7 mouse cellular contexts compared by ENCODE assay signal in the genomic region with DNA sequence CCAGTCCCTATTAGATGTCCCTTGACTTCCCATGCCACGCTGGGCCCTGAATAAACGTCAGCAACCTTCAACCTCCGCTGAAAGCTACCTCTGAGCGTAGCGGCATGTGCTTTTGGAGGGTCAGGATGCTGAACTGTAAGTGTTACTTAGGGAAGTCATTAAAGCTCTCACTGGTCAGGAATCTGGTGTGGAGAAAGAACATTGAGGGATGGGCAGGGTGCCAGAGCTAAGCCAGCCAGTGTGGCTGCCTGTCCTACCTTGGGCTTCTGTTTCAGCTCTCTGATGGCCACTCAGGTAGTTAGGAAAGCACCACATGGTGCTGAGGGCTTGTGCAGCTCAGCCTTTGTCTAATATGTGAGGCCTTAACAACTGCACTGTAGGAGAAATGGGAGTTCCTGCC. TPM values are rescaled to one million over a fixed set of nuclear protein-coding genes. Genes with fewer than 3 reads are reported as not detected.
A peak's percentile ranks its signal among the peaks of the same experiment; 100 is the strongest.
DNase-seq lines count a peak whose midpoint lies in the region; ATAC-seq and TF ChIP-seq lines count a peak whose summit lies in the region.

No protein-coding gene starts in this region.

- TF ChIP-seq POLR2A in kidney, adult 2 months (IDR thresholded peaks at IDR 0.05; ENCODE audit: low read depth, low read length), result no peak
- TF ChIP-seq POLR2A in ES-Bruce4 (IDR thresholded peaks at IDR 0.05; ENCODE audit: insufficient read depth, low read length), result no peak

- DNase-seq in kidney, adult 2 months, result peak; percentile 40
- no peak for DNase-seq in kidney, adult 8-10 months
- peak; percentile 53 for DNase-seq in NIH3T3 (ENCODE audit: low read depth)
- no peak for DNase-seq in frontal cortex, postnatal 36 days (ENCODE audit: low spot score in 2 of 2)
- no peak for DNase-seq in adrenal gland, adult 8-10 months

- H3K27me3 ChIP-seq in kidney, adult 2 months (replicated peaks; ENCODE audit: control insufficient read depth, insufficient read depth, low read length), result no peaks in the 10 kb centered on the region
- H3K27me3 ChIP-seq in ES-Bruce4 (ENCODE audit: control insufficient read depth, insufficient read depth, low read length, poor library complexity, severe bottlenecking), result no peaks in the 10 kb centered on the region
- H3K27me3 ChIP-seq in liver, embryonic 12.5 days (replicated peaks), result no peaks in the 10 kb centered on the region

- no peak for TF ChIP-seq CTCF in kidney, adult 2 months (conservative IDR thresholded peaks at IDR 0.05; ENCODE audit: insufficient read depth, insufficient read length, low read depth, low read length)
- TF ChIP-seq CTCF in ES-Bruce4 (IDR thresholded peaks at IDR 0.05; ENCODE audit: low read depth, low read length), result no peak

- no peaks in the 10 kb centered on the region for H3K9me3 ChIP-seq in ES-Bruce4 (replicated peaks; ENCODE audit: control insufficient read depth, insufficient read depth, low read length, poor library complexity, severe bottlenecking)
- H3K9me3 ChIP-seq in liver, embryonic 12.5 days (replicated peaks), result no peaks in the 10 kb centered on the region

- H3K4me1 ChIP-seq in kidney, adult 2 months (ENCODE audit: control insufficient read depth, insufficient read depth, low read length), result peaks cover 20% of the 10 kb centered on the region; the same call in 1 of the 2 replicates
- no peaks in the 10 kb centered on the region for H3K4me1 ChIP-seq in ES-Bruce4 (ENCODE audit: control insufficient read depth, insufficient read depth, low read length)
- peaks cover 89% of the 10 kb centered on the region for H3K4me1 ChIP-seq in liver, embryonic 12.5 days

- no peak for TF ChIP-seq EP300 in ES-Bruce4 (IDR thresholded peaks at IDR 0.05; ENCODE audit: insufficient read depth, low read depth, low read length)

- H3K4me3 ChIP-seq in kidney, adult 2 months (ENCODE audit: insufficient read depth, low read depth, low read length), result no peak overlapping the region
- H3K4me3 ChIP-seq in ES-Bruce4 (ENCODE audit: low read depth, low read length), result peak overlapping the region; percentile 55
- H3K4me3 ChIP-seq in liver, embryonic 12.5 days, result peak overlapping the region; percentile 87

- H3K4me2 ChIP-seq in liver, embryonic 12.5 days, result peak overlapping the region; percentile 75

- no peaks in the 10 kb centered on the region for H3K36me3 ChIP-seq in kidney, adult 2 months (ENCODE audit: control insufficient read depth, insufficient read depth, low read length)
- peaks cover 33% of the 10 kb centered on the region for H3K36me3 ChIP-seq in ES-Bruce4 (ENCODE audit: control insufficient read depth, insufficient read depth, low read length, poor library complexity, severe bottlenecking)
- peaks cover 71% of the 10 kb centered on the region for H3K36me3 ChIP-seq in liver, embryonic 12.5 days

- 0 out of 2 replicates have a peak overlapping the region, but pooled peaks have one; percentile 84 for H3K9ac ChIP-seq in ES-Bruce4 (ENCODE audit: low read depth, poor library complexity, severe bottlenecking)
- peak overlapping the region; percentile 97 for H3K9ac ChIP-seq in liver, embryonic 12.5 days

- no peak for ATAC-seq in liver, embryonic 12.5 days

- WGBS in kidney, adult 2 months, result 49% methylated on average over 5 of the region's 5 CpGs
- 87% methylated on average over 5 of the region's 5 CpGs for WGBS in liver, embryonic 12.5 days (ENCODE audit: insufficient replicate concordance)

- no peak overlapping the region for H3K27ac ChIP-seq in kidney, adult 2 months (ENCODE audit: insufficient read depth, low read depth, low read length)
- no peak overlapping the region for H3K27ac ChIP-seq in ES-Bruce4 (ENCODE audit: insufficient read depth, low read length)
- peak overlapping the region; percentile 98 for H3K27ac ChIP-seq in liver, embryonic 12.5 days

RNA-seq across cellular contexts. Expression of a gene that starts 2.9 kb away (rescaled TPM):
- 78.4 and 89.6 TPM in 2 replicates for polyA plus RNA-seq in kidney, adult 2 months (2012; rRNA removed)
- polyA plus RNA-seq in ES-Bruce4 (2011; ENCODE audit: insufficient read depth, insufficient read length, low read depth, missing spikeins), result 682 and 697 TPM in 2 replicates
- polyA plus RNA-seq in liver, embryonic 12.5 days (2016; fragmentation: Nextera tagmentation; extraction: Ambion mirVana), result 309 TPM in 2 replicates
- total RNA-seq in adrenal gland, adult 8-10 months (2022), result 10 to 100 TPM; 22.2 to 27.9 (median 26.0) TPM

Comparison
In these comparisons a context has a peak if more than half of its experiments do, and no peak if none do; other contexts are left out.
1. DNase-seq: peak in kidney, adult 2 months (single experiment) and NIH3T3 (single experiment); none in kidney, adult 8-10 months (0 of 2), frontal cortex, postnatal 36 days (0 of 2) and adrenal gland, adult 8-10 months (single experiment).